Mouse (Mus musculus) megakaryocyte-erythroid progenitor cell, adult 5 weeks (primary cell): ENCODE results near the gene Hes6. TPM values are rescaled to one million over a fixed set of nuclear protein-coding genes. Genes with fewer than 3 reads are reported as not detected.

Experiments
- polyA plus RNA-seq: library from polyadenylated mRNA; stranded (reverse); fragments of >175 nt; gene quantifications from 2 replicates; pipeline ENCODE4 v1.2.3, GENCODE M21; 2012

Hes6 gene
- polyA plus RNA-seq: 105 and 109 TPM in 2 replicates

DNA sequence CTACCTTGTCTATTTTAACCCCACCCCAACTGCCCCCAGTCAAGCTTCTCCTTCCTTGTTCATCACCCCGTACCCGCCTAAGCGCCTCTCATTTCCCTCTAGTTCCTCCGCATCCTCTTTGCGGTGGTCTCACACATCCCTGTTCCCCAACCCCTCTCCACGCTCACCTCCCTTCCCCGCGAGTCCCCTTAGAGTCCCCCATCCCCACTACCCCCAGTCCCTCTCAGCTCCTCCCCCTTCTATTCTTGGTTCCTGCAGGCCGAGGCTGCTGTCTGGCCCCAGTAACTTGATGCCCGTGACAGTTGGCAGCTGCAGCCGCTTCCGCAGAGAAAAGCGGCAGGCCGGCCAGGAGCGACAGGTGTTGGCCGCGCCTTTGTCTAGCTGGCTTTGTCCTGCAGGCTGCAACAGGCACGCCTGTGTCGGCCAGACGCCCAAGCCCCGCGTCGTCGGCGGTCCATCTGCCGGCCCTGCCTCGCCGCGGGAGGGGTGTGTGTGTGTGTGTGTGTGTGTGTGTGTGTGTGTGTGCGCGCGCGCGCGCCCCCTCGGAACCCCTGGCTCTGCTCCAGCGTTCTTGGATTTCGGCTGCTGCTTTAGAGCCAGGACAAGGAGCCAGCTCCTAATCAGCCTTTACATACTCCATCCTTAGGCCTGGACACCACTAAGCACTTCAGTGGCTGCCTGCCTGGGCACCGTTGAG is at the start of gene Hes6:
Gene Hes6, minus strand, starts transcription at position 141 of the 697 bp plus-strand sequence.

DNA sequence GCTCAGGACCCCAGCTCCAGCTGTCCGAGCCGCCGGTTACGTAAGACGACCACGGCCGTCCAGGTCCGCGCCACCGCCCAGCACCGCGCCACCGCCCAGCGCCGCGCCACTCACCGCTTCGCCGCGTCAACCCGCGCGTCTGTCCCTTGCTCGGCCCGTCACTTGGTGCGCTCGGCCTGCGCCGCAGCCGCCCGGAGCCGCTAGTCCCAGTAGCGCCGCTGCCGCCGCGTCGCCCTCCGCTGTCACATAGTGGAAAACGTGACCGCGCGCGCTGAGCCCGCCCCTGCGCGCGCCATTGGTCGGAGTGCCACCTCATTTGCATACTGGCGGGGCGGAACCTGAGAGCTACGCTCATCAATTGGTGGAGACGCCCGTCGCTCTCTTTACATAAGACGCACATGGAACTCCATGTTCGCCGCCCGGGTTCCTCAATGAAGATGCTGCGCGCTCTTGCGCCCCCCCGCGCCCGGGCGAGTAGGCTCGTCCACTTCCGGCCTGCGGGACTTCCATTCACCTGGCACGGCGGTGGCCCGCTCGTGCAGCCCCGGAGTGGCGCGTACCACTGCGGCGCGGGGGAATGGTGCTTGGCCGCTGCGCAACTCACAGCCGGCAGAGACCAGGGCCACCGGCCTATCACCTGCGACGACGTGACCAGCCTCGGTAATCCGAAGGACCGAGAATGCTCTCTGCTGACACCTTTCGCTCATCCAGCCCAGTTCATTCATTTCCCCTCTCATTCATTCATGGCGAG is 45.4 kb upstream of the Hes6 start, which contains the start of gene Per2:
Gene Per2, minus strand, starts transcription at position 266 of the 751 bp plus-strand sequence.

DNA sequence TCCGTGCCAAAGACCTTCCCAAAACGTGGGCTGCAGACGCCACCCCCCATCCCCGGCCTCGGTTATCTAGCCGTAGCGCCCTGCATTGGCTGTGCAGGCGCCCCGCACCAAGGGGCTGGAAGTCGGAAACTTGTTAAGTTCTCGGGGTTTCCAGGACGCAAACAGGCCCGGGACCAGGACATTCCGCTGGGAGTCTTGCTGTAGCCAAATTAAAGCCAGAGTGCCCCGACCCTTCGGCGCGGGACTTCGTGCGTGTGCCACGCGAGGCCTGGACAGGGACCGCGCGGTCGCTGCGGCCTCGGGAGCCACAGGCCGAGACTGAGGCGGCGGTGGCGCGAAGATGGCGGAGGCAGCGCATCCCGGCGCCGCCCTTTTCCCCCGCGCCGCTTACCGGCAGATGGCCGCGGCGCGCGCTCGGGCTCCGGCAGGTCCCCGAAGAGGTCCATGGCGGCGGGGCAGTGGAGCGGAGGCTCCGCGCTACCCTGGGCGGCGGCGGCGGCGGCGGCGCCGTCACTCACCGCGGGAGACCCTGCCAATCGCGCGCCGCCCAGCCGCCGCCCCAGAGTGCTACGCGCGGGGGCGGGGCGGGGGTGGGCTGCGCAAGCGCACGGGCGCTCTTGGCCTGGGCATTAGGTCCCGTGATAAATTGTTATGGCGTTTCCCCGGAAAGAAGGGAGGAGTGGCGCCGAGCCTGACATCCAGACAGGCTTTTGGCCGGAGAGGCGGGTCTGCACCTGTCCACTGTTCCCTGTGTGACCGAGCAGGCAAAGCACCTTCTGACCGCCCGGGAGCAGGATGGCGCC is 15.4 kb downstream of the Hes6 start, which contains the start of gene Ilkap:
Gene Ilkap, minus strand, starts transcription at position 556 of the 803 bp plus-strand sequence.

DNA sequence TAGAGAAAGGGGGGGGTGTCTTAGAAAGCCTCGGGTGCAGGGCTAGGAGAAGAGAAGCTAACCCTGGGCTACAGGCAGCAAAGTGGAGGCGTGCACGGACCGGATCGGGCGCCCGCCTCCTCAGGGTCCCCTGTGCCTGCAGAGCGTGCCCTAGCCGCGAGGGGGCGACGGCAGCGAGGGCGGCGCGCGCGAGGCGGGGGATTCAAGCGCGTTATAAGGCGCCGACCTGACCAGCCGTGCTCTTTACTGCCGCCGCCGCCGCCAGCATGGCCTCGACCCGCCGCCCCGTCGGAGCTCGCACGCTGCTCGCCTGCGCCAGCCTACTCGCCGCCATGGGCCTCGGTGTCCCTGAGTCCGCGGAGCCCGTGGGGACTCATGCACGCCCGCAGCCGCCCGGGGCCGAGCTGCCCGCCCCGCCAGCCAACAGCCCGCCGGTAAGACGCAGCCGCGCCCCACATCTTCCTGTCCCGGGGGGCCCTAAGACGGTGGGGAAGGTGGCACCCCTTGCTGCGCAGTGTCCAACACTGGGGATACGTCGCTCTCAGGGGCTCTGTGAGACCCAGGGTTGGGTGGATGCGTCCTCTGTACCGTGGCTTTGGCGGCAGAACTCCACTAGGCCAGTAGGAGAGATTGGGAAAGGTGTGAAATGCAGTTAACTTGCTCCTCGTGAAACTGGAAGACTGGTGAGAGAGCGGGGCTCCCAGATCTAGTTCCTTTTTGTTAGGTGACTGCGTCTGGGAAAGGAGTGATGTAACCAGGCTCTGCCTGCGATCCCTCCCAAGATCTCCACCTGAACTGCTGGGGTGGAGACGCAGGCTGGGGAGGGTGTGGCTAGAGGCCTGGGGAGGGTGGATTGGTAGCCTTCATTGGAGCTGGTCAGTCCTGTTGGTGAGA is 47.4 kb downstream of the Hes6 start, which contains the start of gene Erfe:
Gene Erfe, plus strand, starts transcription at position 216 of the 894 bp plus-strand sequence.

Other genes with a start within 250 kb of the Hes6 start
- 239 and 288 TPM in 2 replicates for gene Ramp1, start 234.2 kb downstream of the Hes6 start, polyA plus RNA-seq
- gene Ube2f, start 163.7 kb downstream of the Hes6 start, polyA plus RNA-seq: 17.9 and 18.6 TPM in 2 replicates
- 31.4 and 32.7 TPM in 2 replicates for gene Scly, start 115.7 kb downstream of the Hes6 start, polyA plus RNA-seq
- 0.40 and 0.55 TPM in 2 replicates for gene Espnl, start 92.0 kb downstream of the Hes6 start, polyA plus RNA-seq
- gene Klhl30, start 63.0 kb downstream of the Hes6 start, polyA plus RNA-seq: 0.03 and 0.13 TPM in 2 replicates
- gene Erfe, start 47.6 kb downstream of the Hes6 start, polyA plus RNA-seq: 0.57 and 0.86 TPM in 2 replicates
- 62.2 and 78.0 TPM in 2 replicates for gene Ilkap, start 15.2 kb downstream of the Hes6 start, polyA plus RNA-seq
- gene Per2, start 45.3 kb upstream of the Hes6 start, polyA plus RNA-seq: 12.3 and 25.1 TPM in 2 replicates
- 5.0 and 7.9 TPM in 2 replicates for gene Traf3ip1, start 80.6 kb upstream of the Hes6 start, polyA plus RNA-seq
- 9.8 and 15.8 TPM in 2 replicates for gene Asb1, start 126.5 kb upstream of the Hes6 start, polyA plus RNA-seq